Mouse (Mus musculus): ENCODE results near the gene Clec14a.
"Not testable (repeated sequence)": the region's sequence is repeated elsewhere in the genome, so short reads cannot be mapped to it uniquely, and the experiment has no call there.

Gene Clec14a

GRCm38 (mm10) chr12:58268563-58269501, at the start of gene Clec14a:
Gene Clec14a (minus strand): TSS chr12:58269290.
- DNase-seq (ENCODE audit: low read depth, low spot score), result no peak

GRCm38 (mm10) chr12:58307835-58308234, 38.7 kb upstream of the Clec14a start:
- no peak for DNase-seq (ENCODE audit: low read depth, low spot score)

- not testable (repeated sequence) for DNase-seq (ENCODE audit: low read depth, low spot score)
These were observed 37.3 kb upstream of the Clec14a start for GRCm38 (mm10) chr12:58306402-58306801.

- DNase-seq (ENCODE audit: low read depth, low spot score), result no peak
These were observed 36.5 kb upstream of the Clec14a start for GRCm38 (mm10) chr12:58305567-58305966.

GRCm38 (mm10) chr12:58296980-58297379, 27.9 kb upstream of the Clec14a start:
- DNase-seq (ENCODE audit: low read depth, low spot score), result no peak

GRCm38 (mm10) chr12:58285912-58286311, 16.8 kb upstream of the Clec14a start:
- DNase-seq (ENCODE audit: low read depth, low spot score), result no peak

- no peak for DNase-seq (ENCODE audit: low read depth, low spot score)
These were observed 1.4 kb upstream of the Clec14a start for GRCm38 (mm10) chr12:58270520-58270919.

GRCm38 (mm10) chr12:58269505-58269904, 415 bp upstream of the Clec14a start:
- DNase-seq (ENCODE audit: low read depth, low spot score), result no peak

GRCm38 (mm10) chr12:58268186-58268562, 916 bp downstream of the Clec14a start:
- DNase-seq (ENCODE audit: low read depth, low spot score), result no peak

GRCm38 (mm10) chr12:58267779-58268178, 1.3 kb downstream of the Clec14a start:
- DNase-seq (ENCODE audit: low read depth, low spot score), result no peak

- DNase-seq (ENCODE audit: low read depth, low spot score), result no peak
These were observed 17.2 kb downstream of the Clec14a start for GRCm38 (mm10) chr12:58251901-58252300.

- DNase-seq (ENCODE audit: low read depth, low spot score), result no peak
These were observed 36.6 kb downstream of the Clec14a start for GRCm38 (mm10) chr12:58232489-58232888.

- DNase-seq (ENCODE audit: low read depth, low spot score), result no peak
These were observed 43.4 kb downstream of the Clec14a start for GRCm38 (mm10) chr12:58225644-58226043.

- no peak for DNase-seq (ENCODE audit: low read depth, low spot score)
These were observed 50.0 kb downstream of the Clec14a start for GRCm38 (mm10) chr12:58219078-58219477.

GRCm38 (mm10) chr12:58216218-58216617, 52.9 kb downstream of the Clec14a start:
- no peak for DNase-seq (ENCODE audit: low read depth, low spot score)
